Mouse (Mus musculus) liver, embryonic 14.5 days (tissue): ENCODE results near the gene Il27. TPM values are rescaled to one million over a fixed set of nuclear protein-coding genes. Genes with fewer than 3 reads are reported as not detected.

Source experiments
- ATAC-seq: fragments of 200-750 bp; cut with Nextera tagmentation; 2 replicates; pipeline ENCODE4 v1.8.0; 2017; ENCODE audit warnings: moderate number of reproducible peaks, mild to moderate bottlenecking, moderate library complexity; ENCODE audit not compliant: insufficient read depth
- DNase-seq, 3 experiments: peaks; one replicate each; pipeline ENCODE4 v3.0.0-alpha.2; 2012 to 2013; ENCODE audit warnings: low read depth in 3 of 3, low spot score in 3 of 3
- H3K27ac ChIP-seq: fragments of 300-500 bp; sonication (generic); 2 replicates; pipeline ENCODE4 v1.5.1; 2014; ENCODE audit warnings: moderate library complexity, mild to moderate bottlenecking, control low read depth, inconsistent platforms
- H3K27me3 ChIP-seq: fragments of 300-500 bp; sonication (generic); 2 replicates; pipeline ENCODE4 v1.6.1; 2014; ENCODE audit warnings: mild to moderate bottlenecking, low read length, moderate library complexity; ENCODE audit not compliant: control insufficient read depth, insufficient read depth
- H3K36me3 ChIP-seq: fragments of 300-500 bp; sonication (generic); replicated peaks from 2 replicates; pipeline ENCODE4 v1.6.1; 2014; ENCODE audit warnings: low read depth; ENCODE audit not compliant: control insufficient read depth, insufficient read depth
- H3K4me1 ChIP-seq, 2 experiments: fragments of 200-500 bp in 1 of 2; fragments of 300-500 bp in 1 of 2; sonication (generic) in 1 of 2; replicated peaks; 2 replicates each; pipeline ENCODE4 v1.6.1; 2012 to 2014; ENCODE audit warnings: antibody characterized with exemption in 1 of 2, inconsistent platforms in 1 of 2, low read length in 1 of 2; ENCODE audit not compliant: control insufficient read depth in 2 of 2, insufficient read depth in 2 of 2
- H3K4me2 ChIP-seq: fragments of 300-500 bp; sonication (generic); 2 replicates; pipeline ENCODE4 v1.6.1; 2014; ENCODE audit warnings: low read depth, mild to moderate bottlenecking, control low read depth, moderate library complexity
- H3K4me3 ChIP-seq, 2 experiments: fragments of 200-500 bp in 1 of 2; fragments of 300-500 bp in 1 of 2; sonication (generic) in 1 of 2; 2 replicates each; pipeline ENCODE4 v1.5.1; 2012 to 2014; ENCODE audit warnings: low read depth in 2 of 2, low read length in 2 of 2, mild to moderate bottlenecking in 2 of 2, control low read depth in 1 of 2, inconsistent platforms in 1 of 2, moderate library complexity in 1 of 2; ENCODE audit not compliant: insufficient read depth in 1 of 2
- H3K9ac ChIP-seq: fragments of 300-500 bp; sonication (generic); replicated peaks from 2 replicates; pipeline ENCODE4 v1.6.1; 2014; ENCODE audit warnings: mild to moderate bottlenecking, control low read depth, moderate library complexity
- H3K9me3 ChIP-seq: fragments of 300-500 bp; sonication (generic); 2 replicates; pipeline ENCODE4 v1.6.1; 2016; ENCODE audit warnings: low read length, mixed read lengths; ENCODE audit not compliant: control insufficient read depth
- CTCF ChIP-seq: IDR thresholded peaks from 2 replicates; pipeline ENCODE4 v1.5.1; 2016; ENCODE audit warnings: antibody characterized with exemption, low read depth, control low read depth
- EP300 ChIP-seq: IDR thresholded peaks from 2 replicates; pipeline ENCODE4 v1.6.1; 2016; ENCODE audit warnings: antibody characterized with exemption, low read depth
- WGBS: fragments of 180-500 bp; shearing (Covaris S2); extraction: QIAGEN DNeasy Blood & Tissue Kit; methylation state at CpG from one replicate; pipeline ENCODE4 v1.1.7; 2014; ENCODE audit not compliant: insufficient replicate concordance; 5-methylcytosine and 5-hydroxymethylcytosine counted together
- polyA plus RNA-seq, 2 experiments: library from polyadenylated mRNA; depleted of rRNA in 1 of 2; stranded (reverse) in 1 of 2; unstranded in 1 of 2; fragments of >200 nt; fragmentation: Nextera tagmentation in 1 of 2; extraction: Ambion mirVana in 1 of 2; gene quantifications; 2 replicates each; pipeline versions ENCODE4 v1.2.1 to v1.2.3; 2012 to 2014

The Il27 gene
- polyA plus RNA-seq, 2 experiments, result 0.07 TPM; not detected in 1

DNA sequence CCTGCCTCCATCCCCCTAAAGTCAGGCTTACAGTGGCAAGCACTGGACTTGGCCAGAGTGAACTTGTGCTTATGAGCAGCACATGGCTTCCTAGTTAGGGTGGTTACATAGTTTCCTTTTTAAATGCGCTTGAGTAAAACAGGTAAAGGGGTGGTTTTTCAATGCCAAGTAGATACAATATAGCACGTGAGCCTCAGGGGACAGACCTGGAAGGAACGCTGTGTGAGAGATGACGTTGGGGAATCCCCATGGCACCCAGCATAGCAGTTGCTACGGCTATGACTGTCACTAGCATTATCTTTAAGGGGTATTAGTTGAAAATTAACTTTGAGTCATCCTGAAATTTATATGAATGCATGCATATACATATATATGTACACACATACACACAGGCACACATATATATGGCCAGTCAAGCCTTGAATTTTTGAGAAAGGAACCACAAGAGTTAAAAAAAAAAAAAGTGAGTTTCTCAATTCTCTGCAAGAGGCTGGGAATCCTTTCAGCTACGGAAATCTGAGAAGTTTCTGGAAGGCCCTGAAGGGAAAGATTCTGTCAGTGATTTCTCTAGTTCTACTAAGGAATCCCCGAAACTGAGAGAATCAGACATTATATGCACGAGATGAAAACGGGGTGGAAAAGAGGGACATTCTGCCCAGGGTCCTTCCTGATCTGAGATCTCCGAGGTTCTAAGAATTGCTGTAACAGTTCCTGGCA is 25.0 kb upstream of the Il27 start:
- ATAC-seq (no peak), DNase-seq (no peak)
- Histone ChIP-seq H3K4me1 (peaks cover 10 to 20% of the 10 kb centered on the region in 2 experiments), H3K9ac (no peak overlapping the region), H3K27ac (no peak overlapping the region), H3K27me3 (no peaks in the 10 kb centered on the region), H3K9me3 (no peaks in the 10 kb centered on the region), H3K4me3 (no peak overlapping the region), H3K36me3 (no peaks in the 10 kb centered on the region), H3K4me2 (no peak overlapping the region)
- no peak for TF ChIP-seq EP300
- no peak for TF ChIP-seq CTCF
- WGBS, result 66% methylated on average over 10 of the region's 10 CpGs

DNA sequence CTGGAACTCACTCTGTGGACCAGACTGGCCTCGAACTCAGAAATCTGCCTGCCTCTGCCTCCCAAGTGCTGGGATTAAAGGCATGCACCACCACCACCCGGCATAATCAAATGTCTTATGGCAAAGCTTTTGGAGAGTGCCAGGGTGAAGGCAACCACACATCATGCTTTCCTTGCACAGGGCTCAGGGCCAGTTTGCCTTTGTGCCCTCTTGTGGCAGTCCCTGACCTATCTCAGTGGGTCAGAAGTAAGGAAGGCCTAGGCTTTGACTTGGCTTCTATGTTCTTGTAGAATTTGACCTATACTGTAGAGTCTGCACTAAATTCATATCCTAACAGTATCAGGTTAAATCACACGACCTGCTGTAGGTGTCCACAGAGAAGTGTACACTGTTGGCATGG is 22.0 kb upstream of the Il27 start:
- H3K4me3 ChIP-seq, result no peak overlapping the region
- H3K9me3 ChIP-seq, result no peaks in the 10 kb centered on the region
- H3K4me2 ChIP-seq, result no peak overlapping the region
- H3K27ac ChIP-seq, result no peak overlapping the region
- no peak overlapping the region for H3K9ac ChIP-seq
- DNase-seq (no peak), ATAC-seq (no peak)
- WGBS, result 53% methylated on average over 3 of the region's 3 CpGs
- H3K27me3 ChIP-seq, result no peaks in the 10 kb centered on the region
- TF ChIP-seq EP300, result no peak
- 0 out of 2 replicates have a peak, but pooled peaks have one; percentile 12 for TF ChIP-seq CTCF
- H3K36me3 ChIP-seq, result no peaks in the 10 kb centered on the region
- peaks cover 1 to 6% of the 10 kb centered on the region in 2 experiments for H3K4me1 ChIP-seq

DNA sequence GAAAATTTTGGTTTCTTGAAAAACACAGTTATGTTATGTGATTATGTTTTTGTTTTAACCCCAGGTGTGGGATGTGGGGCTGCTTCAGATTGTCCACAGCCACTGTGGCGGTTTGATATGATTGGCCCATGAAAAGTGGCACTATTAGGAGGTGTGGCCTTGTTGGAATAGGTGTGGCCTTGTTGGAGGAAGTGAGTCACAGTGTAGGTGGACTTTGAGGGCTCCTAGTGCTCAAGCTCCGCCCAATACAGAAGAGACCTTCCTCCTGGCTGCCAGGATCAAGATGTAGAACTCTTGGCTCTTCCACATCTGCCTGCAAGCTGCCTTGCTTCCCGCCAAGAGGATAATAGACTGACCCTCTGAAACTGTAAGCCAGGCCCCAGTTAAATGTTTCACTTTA is 18.0 kb upstream of the Il27 start:
- TF ChIP-seq CTCF, result no peak
- no peak for TF ChIP-seq EP300
- no peak for ATAC-seq
- 50% methylated on average over 3 of the region's 3 CpGs for WGBS

DNA sequence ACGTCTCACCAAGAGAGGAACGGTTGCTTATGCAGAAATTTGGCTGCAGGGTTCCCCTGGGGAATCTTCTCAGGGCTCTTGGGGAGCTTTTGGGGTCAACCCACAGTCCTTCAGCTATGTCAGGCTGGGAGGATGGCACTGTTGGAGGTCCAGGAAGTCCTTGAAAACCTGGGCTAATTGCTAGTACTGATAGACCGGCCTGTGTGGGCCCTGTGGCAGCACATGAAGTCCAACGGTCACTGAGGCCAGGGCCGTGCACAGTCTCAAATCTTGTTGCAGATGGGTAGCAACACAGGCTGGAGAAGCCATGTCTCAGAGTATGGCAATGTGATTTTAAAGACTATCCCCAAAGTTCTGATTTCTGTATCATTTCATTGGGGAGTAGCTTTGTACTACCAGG is 13.1 kb upstream of the Il27 start:
- WGBS, result 64% methylated on average over 5 of the region's 5 CpGs
- no peaks in the 10 kb centered on the region for H3K9me3 ChIP-seq
- no peaks in the 10 kb centered on the region; a peak in 1 of 4 replicates for H3K4me1 ChIP-seq
- H3K9ac ChIP-seq, result no peak overlapping the region
- no peaks in the 10 kb centered on the region for H3K27me3 ChIP-seq
- H3K27ac ChIP-seq, result no peak overlapping the region
- no peak for DNase-seq
- H3K4me3 ChIP-seq, result no peak overlapping the region
- no peak overlapping the region for H3K4me2 ChIP-seq
- ATAC-seq, result no peak
- H3K36me3 ChIP-seq, result no peaks in the 10 kb centered on the region
- TF ChIP-seq EP300 (no peak), CTCF (no peak)

More for the DNA sequence above, 18.0 kb upstream of the Il27 start:
- Histone ChIP-seq H3K4me3 (no peak overlapping the region), H3K4me2 (no peak overlapping the region), H3K9ac (no peak overlapping the region), H3K27ac (no peak overlapping the region), H3K9me3 (no peaks in the 10 kb centered on the region), H3K4me1 (no peaks in the 10 kb centered on the region), H3K27me3 (no peaks in the 10 kb centered on the region), H3K36me3 (no peaks in the 10 kb centered on the region)
- no peak for DNase-seq

DNA sequence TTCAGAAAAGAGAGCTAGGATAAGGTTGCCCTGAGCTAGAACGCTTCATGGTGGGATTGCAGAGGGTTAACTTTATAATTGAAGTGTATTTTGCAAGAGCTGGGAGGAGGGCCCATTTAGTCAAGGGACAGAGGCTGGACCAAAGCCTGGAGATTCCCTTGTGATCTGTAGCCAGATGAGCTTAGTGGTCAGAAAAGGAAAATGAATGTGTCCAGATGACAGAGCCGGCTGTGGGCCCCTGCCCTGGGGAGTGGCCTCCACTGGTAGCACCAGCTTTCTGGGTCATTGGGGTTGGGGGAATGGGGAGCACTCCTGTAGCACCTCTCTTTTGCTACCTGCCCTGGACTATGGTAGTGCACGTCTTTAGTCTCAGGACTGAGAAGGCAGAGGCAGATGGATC is 12.3 kb upstream of the Il27 start:
- ATAC-seq, result no peak
- Histone ChIP-seq H3K9me3 (no peaks in the 10 kb centered on the region), H3K4me3 (no peak overlapping the region), H3K4me2 (no peak overlapping the region), H3K4me1 (no peaks in the 10 kb centered on the region; a peak in 1 of 4 replicates), H3K36me3 (no peaks in the 10 kb centered on the region), H3K27me3 (no peaks in the 10 kb centered on the region), H3K9ac (no peak overlapping the region), H3K27ac (no peak overlapping the region)
- no peak for TF ChIP-seq CTCF
- no peak for TF ChIP-seq EP300
- no peak for DNase-seq
- 64% methylated on average over 3 of the region's 3 CpGs for WGBS
